Mouse (Mus musculus): ENCODE results near the gene Klkb1.

DNA sequence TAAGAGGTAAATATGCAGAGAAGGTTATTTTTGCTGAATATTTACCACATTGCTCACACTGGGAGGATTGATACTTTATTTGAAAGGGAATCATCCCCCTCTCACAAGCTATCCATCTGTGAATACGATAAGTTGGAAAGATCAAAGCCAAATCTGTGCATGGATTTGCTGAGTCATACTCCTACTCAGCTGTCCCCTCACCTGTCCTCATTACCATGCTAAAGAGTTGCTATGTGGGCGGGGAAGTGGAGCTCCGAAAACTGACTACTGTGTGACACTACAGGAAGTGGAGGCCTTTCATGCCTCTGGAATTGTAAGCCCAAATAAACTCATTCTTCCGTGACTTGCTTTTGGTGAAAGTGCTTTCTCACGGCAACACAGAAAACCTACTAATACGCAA lies 59.4 kb downstream of the Klkb1 start:
- TF ChIP-seq POLR2A (IDR thresholded peaks at IDR 0.05; ENCODE audit: insufficient read length, low read depth) (no peak), MAX (IDR thresholded peaks at IDR 0.05; ENCODE audit: low read depth) (no peak), USF1 (IDR thresholded peaks at IDR 0.05; ENCODE audit: low read depth) (no peak), TCF12 (IDR thresholded peaks at IDR 0.05; ENCODE audit: insufficient read depth, poor library complexity, severe bottlenecking) (no peak), E2F4 (IDR thresholded peaks at IDR 0.05; ENCODE audit: insufficient read depth) (no peak), MYOD1 (IDR thresholded peaks at IDR 0.05; ENCODE audit: control insufficient read depth in 1 of 3, insufficient read length in 2 of 3, low read depth in 2 of 3) (no peak)
